Mouse (Mus musculus) embryonic facial prominence, embryonic 14.5 days (tissue): ENCODE measurements around the gene Kmt2e. TPM values are rescaled to one million over a fixed set of nuclear protein-coding genes. Genes with fewer than 3 reads are reported as not detected.

Experiments
- ATAC-seq: fragments of 200-750 bp; cut with Nextera tagmentation; 2 replicates; pipeline ENCODE4 v1.8.0; 2017; ENCODE audit warnings: low read depth, moderate number of reproducible peaks, moderate TSS enrichment
- DNase-seq: peaks from one replicate; pipeline ENCODE4 v3.0.0-alpha.2; 2015; ENCODE audit warnings: low spot score
- H3K27ac ChIP-seq: fragments of 300-500 bp; sonication (generic); replicated peaks from 2 replicates; pipeline ENCODE4 v1.5.1; 2014; ENCODE audit warnings: low read depth, mild to moderate bottlenecking, low read length, moderate library complexity
- H3K27me3 ChIP-seq: fragments of 300-500 bp; sonication (generic); replicated peaks from 2 replicates; pipeline ENCODE4 v1.6.1; 2014; ENCODE audit warnings: low read length; ENCODE audit not compliant: control insufficient read depth, insufficient read depth
- H3K36me3 ChIP-seq: fragments of 300-500 bp; sonication (generic); 2 replicates; pipeline ENCODE4 v1.6.1; 2014; ENCODE audit warnings: low read length, mixed read lengths; ENCODE audit not compliant: control insufficient read depth, insufficient read depth
- H3K4me1 ChIP-seq: fragments of 300-500 bp; sonication (generic); 2 replicates; pipeline ENCODE4 v1.6.1; 2014; ENCODE audit warnings: antibody characterized with exemption, low read length; ENCODE audit not compliant: control insufficient read depth, insufficient read depth
- H3K4me2 ChIP-seq: fragments of 300-500 bp; sonication (generic); 2 replicates; pipeline ENCODE4 v1.6.1; 2014; ENCODE audit warnings: low read depth, mild to moderate bottlenecking, low read length, moderate library complexity, mixed read lengths
- H3K4me3 ChIP-seq: fragments of 300-500 bp; sonication (generic); 2 replicates; pipeline ENCODE4 v1.5.1; 2014; ENCODE audit warnings: low read depth, mild to moderate bottlenecking, low read length
- H3K9ac ChIP-seq: fragments of 300-500 bp; sonication (generic); 2 replicates; pipeline ENCODE4 v1.6.1; 2014; ENCODE audit warnings: low read depth, mild to moderate bottlenecking, low read length, moderate library complexity, mixed read lengths
- H3K9me3 ChIP-seq: fragments of 300-500 bp; sonication (generic); 2 replicates; pipeline ENCODE4 v1.6.1; 2016; ENCODE audit warnings: low read length; ENCODE audit not compliant: control insufficient read depth
- WGBS: fragments of 180-500 bp; shearing (Covaris S2); extraction: QIAGEN DNeasy Blood & Tissue Kit; methylation state at CpG from one replicate; pipeline ENCODE4 v1.1.7; 2014; 5-methylcytosine and 5-hydroxymethylcytosine counted together
- polyA plus RNA-seq: library from polyadenylated mRNA; unstranded; fragments of >200 nt; fragmentation: Nextera tagmentation; extraction: Ambion mirVana; gene quantifications from 2 replicates; pipeline ENCODE4 v1.2.1, GENCODE M21; 2014

Kmt2e gene
- polyA plus RNA-seq, 1 experiment from 2014 or later = 66.0 TPM

DNA sequence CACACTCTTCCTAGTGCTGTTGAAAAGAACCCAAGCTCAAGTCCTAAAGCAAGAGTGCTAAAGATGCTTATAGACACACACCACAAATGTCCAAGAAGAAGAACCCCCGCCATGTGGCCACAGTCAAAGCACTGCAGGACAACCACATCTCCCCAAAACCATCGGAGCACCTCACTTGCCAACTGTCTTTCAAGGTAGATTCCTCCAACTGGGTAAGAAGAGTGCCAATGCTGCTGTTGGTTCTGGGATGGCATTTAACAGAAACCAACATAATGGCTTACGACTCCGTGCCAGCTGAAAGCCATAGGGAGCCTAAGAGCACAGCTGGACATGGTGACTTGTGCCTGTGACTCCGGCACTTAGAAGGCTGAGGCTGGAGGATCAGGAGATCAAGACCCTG is 77.2 kb downstream of the Kmt2e start:
- no peaks in the 10 kb centered on the region for H3K27me3 ChIP-seq
- no peak overlapping the region for H3K9ac ChIP-seq
- no peak overlapping the region for H3K4me3 ChIP-seq
- no peaks in the 10 kb centered on the region for H3K4me1 ChIP-seq
- no peak overlapping the region for H3K27ac ChIP-seq
- no peak for DNase-seq
- H3K9me3 ChIP-seq = no peaks in the 10 kb centered on the region
- over 99% methylated on average over 5 of the region's 5 CpGs for WGBS
- peaks cover 66% of the 10 kb centered on the region for H3K36me3 ChIP-seq
- ATAC-seq = no peak
- H3K4me2 ChIP-seq = no peak overlapping the region

DNA sequence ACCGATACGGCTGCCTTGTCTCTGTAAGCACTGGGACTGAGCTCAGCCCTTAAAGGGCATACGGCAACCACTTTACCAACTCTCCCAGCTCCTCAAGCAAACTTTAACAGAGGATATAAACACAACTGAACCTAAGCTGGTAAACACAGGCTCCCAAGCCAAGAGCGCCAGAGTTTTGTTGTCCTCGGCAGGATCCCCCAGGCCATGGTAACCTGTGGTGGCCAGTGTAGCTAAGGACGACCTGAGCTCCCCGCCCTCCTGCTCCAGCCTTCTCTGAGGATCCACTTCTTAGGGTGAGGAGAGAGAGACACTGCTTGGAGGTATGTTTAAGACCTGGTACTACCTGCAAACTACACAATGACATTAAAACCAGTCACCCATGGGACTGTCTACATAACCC is 78.3 kb downstream of the Kmt2e start:
- Histone ChIP-seq H3K4me1 (no peaks in the 10 kb centered on the region), H3K9me3 (no peaks in the 10 kb centered on the region), H3K4me2 (no peak overlapping the region), H3K4me3 (no peak overlapping the region), H3K27ac (no peak overlapping the region), H3K27me3 (no peaks in the 10 kb centered on the region), H3K9ac (no peak overlapping the region), H3K36me3 (peaks cover 57% of the 10 kb centered on the region)
- 90% methylated on average over 7 of the region's 7 CpGs for WGBS
- DNase-seq (no peak), ATAC-seq (no peak)

DNA sequence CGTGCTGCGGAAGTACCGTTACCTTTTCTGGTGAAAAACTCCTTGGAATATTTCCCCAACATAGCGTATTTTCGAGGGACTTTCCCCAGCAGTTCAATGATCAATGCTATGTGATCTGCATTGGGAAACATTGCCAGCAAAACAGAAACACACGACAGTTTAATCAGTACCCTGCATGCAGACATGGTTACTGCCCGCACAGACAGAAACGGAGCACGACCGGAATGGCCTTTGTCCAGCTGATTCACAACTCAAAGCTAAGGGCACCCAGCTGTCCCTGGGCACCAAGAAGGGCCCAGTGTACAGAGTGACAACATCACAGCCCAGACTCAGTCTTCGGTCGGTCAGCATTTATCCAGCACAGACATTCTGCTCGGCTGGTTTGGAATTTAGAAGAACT is 79.2 kb downstream of the Kmt2e start:
- 94% methylated on average over 13 of the region's 13 CpGs for WGBS
- H3K4me3 ChIP-seq = no peak overlapping the region
- DNase-seq = no peak
- peaks cover 58% of the 10 kb centered on the region for H3K36me3 ChIP-seq
- H3K4me1 ChIP-seq = no peaks in the 10 kb centered on the region
- no peak overlapping the region for H3K9ac ChIP-seq
- H3K4me2 ChIP-seq = no peak overlapping the region
- H3K27me3 ChIP-seq = no peaks in the 10 kb centered on the region
- no peak overlapping the region for H3K27ac ChIP-seq
- H3K9me3 ChIP-seq = no peaks in the 10 kb centered on the region
- no peak for ATAC-seq

DNA sequence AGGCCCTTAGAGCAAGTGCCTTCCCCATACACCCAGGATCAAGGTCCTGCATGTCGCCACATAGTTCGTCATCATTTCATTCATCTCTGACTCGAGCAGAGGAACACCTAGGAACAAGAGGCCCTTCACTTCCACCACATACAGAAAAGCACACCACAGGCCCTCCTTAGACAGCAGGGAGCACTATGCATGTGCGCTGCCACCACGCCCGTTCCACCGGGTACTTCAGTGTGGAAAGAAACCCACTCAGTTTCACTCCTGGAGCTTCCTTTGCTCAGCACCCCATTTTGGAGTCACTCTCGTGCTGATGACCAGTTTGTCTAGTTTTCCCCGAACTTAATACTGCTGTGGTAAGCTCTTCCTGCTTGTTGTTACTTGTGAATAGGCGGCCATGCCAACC is 80.8 kb downstream of the Kmt2e start:
- Histone ChIP-seq H3K4me1 (0 out of 2 replicates have a peak, but pooled peaks cover 7% of the 10 kb centered on the region), H3K4me3 (no peak overlapping the region), H3K9ac (no peak overlapping the region), H3K36me3 (peaks cover 44% of the 10 kb centered on the region), H3K27me3 (no peaks in the 10 kb centered on the region), H3K4me2 (no peak overlapping the region), H3K27ac (no peak overlapping the region), H3K9me3 (no peaks in the 10 kb centered on the region)
- DNase-seq = no peak
- 85% methylated on average over 10 of the region's 10 CpGs for WGBS
- no peak; the same call in 1 of the 2 replicates for ATAC-seq

DNA sequence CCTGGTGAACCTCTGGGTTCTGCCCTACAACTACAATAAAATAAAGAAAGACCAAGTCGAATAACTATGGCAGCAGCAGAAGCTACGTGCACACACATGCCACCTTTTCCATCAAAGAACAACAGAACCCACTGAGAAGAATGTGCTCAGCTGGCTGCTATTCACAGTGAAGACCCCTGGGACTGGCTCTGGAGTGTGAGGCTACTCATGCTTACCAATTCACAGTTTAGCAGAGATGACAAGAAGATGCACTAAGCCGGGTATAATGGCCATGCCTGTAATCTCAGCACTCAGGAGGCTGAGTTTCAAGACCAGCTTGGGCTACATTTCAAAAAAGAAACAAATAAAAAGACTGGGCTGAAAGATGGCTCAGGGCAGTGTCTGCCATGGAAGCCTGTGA is 82.7 kb downstream of the Kmt2e start:
- H3K27me3 ChIP-seq = no peaks in the 10 kb centered on the region
- peaks cover 55% of the 10 kb centered on the region for H3K36me3 ChIP-seq
- no peak overlapping the region for H3K4me2 ChIP-seq
- no peak overlapping the region for H3K9ac ChIP-seq
- 0 out of 2 replicates have a peak, but pooled peaks cover 7% of the 10 kb centered on the region for H3K4me1 ChIP-seq
- H3K4me3 ChIP-seq = no peak overlapping the region
- WGBS = 73% methylated on average over 3 of the region's 3 CpGs
- H3K27ac ChIP-seq = no peak overlapping the region
- ATAC-seq (no peak), DNase-seq (no peak)
- no peaks in the 10 kb centered on the region for H3K9me3 ChIP-seq

DNA sequence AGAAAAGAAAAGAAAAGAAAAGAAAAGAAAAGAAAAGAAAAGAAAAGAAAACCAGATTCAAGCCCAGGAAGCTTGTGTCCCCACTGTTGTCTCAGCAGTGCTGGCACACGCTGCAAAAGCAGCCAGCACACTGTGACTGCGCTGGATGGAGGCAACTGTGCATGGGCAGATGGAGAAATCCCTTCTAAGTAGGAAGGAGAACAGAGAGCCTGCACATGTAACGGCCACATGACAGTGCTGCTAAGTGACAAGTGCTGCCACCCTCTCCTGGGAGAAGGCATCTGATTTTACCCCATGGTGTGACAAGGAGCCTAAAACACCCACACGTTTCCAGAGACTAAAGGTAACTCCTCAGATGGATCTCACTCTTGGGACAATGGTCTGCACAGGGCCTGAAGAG is 83.6 kb downstream of the Kmt2e start:
- H3K4me2 ChIP-seq = no peak overlapping the region
- peaks cover 58% of the 10 kb centered on the region for H3K36me3 ChIP-seq
- WGBS = 84% methylated on average over 4 of the region's 4 CpGs
- no peak overlapping the region for H3K27ac ChIP-seq
- H3K27me3 ChIP-seq = no peaks in the 10 kb centered on the region
- H3K9ac ChIP-seq = no peak overlapping the region
- no peaks in the 10 kb centered on the region for H3K9me3 ChIP-seq
- H3K4me3 ChIP-seq = no peak overlapping the region
- DNase-seq = no peak
- ATAC-seq = no peak
- 0 out of 2 replicates have a peak, but pooled peaks cover 7% of the 10 kb centered on the region for H3K4me1 ChIP-seq

DNA sequence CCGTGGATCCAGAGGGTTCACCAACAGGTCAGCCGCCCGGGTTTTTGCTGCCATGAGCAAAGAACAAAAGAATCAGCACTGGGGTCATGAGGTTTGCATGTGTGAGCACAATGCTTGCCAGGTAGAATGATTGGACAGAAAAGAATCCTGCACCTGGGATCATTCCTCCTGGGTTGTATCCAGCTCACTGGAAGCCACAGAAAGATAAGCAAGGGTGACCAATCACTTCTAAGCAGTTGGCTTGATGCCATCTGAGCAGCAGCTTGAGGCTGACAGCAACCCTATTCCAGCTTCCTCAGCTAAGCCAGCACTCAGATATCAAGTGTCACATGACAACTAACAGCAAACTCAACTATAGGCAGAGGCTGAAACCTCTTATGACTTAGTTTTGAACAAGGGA is 84.4 kb downstream of the Kmt2e start:
- Histone ChIP-seq H3K4me2 (no peak overlapping the region), H3K4me3 (no peak overlapping the region), H3K27ac (peak overlapping the region; percentile 23; the same call in 1 of the 2 replicates), H3K27me3 (no peaks in the 10 kb centered on the region), H3K9me3 (no peaks in the 10 kb centered on the region), H3K4me1 (0 out of 2 replicates have a peak, but pooled peaks cover 7% of the 10 kb centered on the region), H3K9ac (no peak overlapping the region), H3K36me3 (peaks cover 53% of the 10 kb centered on the region)
- DNase-seq (peak; percentile 87), ATAC-seq (peak; percentile 78)
- 62% methylated on average over 3 of the region's 3 CpGs for WGBS

DNA sequence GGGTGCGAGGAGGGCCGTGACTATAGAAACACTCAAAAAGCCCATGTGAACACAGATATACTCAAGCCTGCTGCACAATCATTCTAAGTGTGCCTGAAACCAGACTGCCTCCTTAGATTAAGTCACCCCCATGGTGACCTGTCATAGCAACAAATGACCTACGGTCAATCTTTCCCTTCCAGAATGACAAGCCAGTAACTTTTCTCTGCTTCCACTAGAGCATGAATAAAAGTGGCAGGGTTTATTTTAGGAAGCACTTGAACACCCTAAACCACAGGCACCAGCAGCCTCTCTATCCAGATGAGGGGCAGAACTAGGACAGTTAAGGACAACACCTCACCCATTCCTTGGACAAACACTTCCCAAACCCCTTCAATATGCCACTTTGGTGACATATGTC is 85.4 kb downstream of the Kmt2e start:
- H3K4me3 ChIP-seq = no peak overlapping the region
- ATAC-seq (no peak), DNase-seq (no peak)
- H3K4me1 ChIP-seq = 0 out of 2 replicates have a peak, but pooled peaks cover 7% of the 10 kb centered on the region
- H3K27ac ChIP-seq = no peak overlapping the region
- H3K9me3 ChIP-seq = no peaks in the 10 kb centered on the region
- 89% methylated on average over 3 of the region's 3 CpGs for WGBS
- no peak overlapping the region for H3K4me2 ChIP-seq
- no peak overlapping the region for H3K9ac ChIP-seq
- no peaks in the 10 kb centered on the region for H3K27me3 ChIP-seq
- H3K36me3 ChIP-seq = peaks cover 53% of the 10 kb centered on the region

DNA sequence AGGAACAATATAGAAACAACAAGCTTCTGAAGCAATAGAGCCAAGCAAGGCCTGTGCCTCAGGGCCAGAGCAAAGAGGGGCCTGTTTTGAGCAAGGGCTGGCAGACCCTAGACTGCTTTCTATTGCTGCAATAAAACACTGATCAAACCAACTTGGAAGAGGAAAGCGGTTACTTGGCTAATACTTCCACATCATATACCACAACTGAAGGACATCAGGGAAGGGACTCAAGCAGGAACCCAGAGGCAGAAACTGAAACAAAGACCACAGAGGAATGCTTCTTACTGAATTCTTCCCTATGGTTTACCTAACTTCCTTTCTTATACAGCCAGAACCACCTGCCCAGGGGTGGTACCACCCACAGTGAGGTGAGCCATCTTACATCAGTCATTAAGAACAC is 87.4 kb downstream of the Kmt2e start:
- Histone ChIP-seq H3K9ac (no peak overlapping the region), H3K27me3 (no peaks in the 10 kb centered on the region), H3K36me3 (peaks cover 60% of the 10 kb centered on the region), H3K4me2 (no peak overlapping the region), H3K4me3 (no peak overlapping the region), H3K4me1 (0 out of 2 replicates have a peak, but pooled peaks cover 7% of the 10 kb centered on the region), H3K9me3 (no peaks in the 10 kb centered on the region), H3K27ac (no peak overlapping the region)
- ATAC-seq (no peak), DNase-seq (no peak)
- WGBS = 96% methylated on average over 1 of the region's 1 CpGs
